Mouse (Mus musculus) spleen, adult 18-20 months (tissue): ENCODE data around the gene Kif5c.

Source experiments
- DNase-seq, 2 experiments: peaks; one replicate each; pipeline ENCODE4 v3.0.0; 2022; ENCODE audit warnings: mixed read lengths in 2 of 2

Kif5c gene

DNA sequence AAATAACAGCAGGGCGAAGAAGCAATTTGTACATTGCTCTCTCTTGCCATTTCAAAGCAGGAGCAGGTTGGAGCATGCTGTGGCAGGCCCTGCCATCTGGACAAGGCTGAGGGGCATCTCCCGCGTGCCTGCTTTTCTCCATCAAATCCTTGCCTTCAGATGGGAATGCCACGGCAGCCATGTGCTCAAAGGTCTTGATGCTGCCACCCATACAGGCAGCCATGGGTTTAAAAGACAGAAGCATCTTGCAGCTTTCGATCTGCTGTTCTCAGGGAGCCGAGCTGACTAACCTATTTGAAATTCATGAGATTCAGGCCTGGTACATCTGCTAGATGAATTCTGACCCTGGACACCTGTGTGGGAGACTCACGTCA lies 53.4 kb downstream of the Kif5c start:
- DNase-seq: no peak

DNA sequence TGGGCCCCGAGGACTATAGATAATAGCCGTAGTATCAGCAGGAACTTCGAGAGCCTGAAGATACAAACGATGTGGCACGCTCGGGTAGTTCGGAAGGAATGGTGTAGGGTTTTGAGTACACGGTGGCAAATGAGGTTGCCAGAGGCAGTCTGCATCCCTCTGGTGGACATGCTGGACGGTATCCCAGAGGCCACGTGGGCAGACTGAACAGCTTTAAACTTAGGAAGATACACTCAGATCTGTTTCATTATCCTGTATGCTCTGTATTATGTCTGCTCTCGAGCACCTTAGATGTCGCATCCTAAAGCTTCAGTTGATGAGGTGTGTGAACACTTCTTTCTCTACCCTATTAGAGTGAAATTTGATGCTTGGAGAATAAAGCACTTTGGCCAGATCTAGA lies 56.9 kb downstream of the Kif5c start:
- no peak for DNase-seq

DNA sequence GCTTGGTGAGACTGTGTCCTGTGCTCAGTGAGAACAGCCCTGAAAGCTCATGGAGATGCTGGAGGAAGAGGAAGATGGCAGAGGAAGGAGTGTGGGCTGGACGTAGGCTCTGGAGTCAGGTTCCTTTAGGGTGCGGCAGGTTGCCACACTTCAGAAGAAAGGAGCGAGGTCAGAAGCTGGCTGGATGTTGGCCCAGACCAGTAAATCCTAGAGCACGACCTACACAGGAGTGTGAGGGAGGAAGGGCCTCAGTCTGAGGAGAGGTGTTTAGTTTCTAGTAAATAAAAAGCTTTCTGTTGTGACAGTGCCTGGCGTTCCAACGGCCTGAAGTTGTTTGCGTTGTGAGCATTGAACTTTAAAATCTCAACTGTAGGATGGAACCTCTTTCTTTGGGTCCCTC lies 59.3 kb downstream of the Kif5c start:
- no peak for DNase-seq

DNA sequence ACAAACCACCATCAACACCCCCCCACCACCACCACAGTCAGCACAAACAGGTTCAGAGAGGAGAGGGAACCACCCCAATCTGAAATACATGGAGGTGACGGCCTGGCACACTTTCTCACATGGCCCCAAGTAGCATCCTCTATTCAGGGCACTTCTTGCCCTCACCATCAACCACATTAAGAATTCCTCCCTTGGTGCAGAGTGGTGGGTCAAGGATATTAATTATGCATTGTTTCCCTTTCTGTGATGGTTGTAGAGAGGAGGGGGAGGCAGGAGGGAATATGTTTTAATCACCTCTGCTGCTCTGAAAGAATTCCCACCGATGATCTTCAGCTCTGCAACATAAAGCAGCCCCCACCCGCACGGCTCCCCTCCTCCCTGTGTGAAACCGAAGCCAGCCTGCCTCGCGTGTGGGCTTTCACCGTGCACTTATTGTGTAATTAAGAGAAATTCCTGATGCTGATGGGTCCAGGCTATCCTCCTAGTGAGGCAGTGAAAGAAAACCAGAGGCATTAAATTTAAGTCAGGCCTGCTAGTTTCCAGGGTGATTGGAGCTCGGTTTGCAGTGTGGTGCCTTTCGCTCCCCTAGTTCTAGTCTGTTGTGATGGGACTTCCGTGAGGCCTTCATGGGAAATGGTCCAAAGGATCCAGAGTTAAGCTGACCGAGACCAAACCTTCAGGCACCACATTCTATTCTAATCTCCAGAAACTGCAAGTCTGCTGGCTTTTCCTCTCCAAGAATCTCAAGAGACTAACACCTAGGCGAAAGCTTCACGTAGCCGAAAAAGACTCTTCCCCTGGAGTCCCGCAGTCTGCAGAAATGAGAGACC lies 60.3 kb downstream of the Kif5c start:
- no peak for DNase-seq

DNA sequence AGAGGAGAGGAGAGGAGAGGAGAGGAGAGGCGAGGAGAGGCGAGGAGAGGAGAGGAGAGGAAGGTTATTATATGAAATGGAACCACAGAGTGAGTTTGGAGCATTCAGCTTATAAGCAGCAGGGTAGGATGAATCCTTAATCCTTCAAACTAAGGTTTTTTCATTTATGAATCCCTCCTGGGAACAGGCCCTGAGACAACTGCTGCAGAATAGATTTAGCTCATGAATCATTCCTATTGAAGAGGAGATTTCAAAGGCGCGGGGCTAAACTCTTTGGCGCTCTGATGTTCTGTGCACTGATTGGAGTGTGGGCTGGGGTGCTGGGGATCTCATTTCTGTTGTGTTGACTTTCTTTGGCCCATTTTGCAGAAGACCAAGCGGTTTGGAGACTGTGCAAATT lies 63.7 kb downstream of the Kif5c start:
- no peak for DNase-seq

DNA sequence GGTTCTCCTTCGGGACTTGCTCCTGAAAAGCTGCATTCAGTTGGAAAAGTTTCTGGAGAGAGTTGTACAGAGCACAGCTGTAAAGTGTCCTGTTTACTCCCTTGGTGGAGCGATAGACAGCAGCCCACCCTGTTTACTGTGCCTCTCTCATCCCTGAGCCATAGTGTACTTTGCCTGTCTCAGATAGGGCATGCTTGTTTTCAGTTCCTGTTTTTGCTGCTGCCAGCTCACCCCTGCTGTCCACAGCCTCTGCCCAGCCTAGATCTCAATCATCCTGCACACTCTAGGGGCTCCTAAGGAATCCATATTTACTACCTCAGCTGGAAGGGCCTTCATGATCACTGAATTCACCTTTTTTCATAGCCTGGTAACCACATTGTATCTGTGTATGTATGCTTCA lies 65.7 kb downstream of the Kif5c start:
- no peak for DNase-seq

DNA sequence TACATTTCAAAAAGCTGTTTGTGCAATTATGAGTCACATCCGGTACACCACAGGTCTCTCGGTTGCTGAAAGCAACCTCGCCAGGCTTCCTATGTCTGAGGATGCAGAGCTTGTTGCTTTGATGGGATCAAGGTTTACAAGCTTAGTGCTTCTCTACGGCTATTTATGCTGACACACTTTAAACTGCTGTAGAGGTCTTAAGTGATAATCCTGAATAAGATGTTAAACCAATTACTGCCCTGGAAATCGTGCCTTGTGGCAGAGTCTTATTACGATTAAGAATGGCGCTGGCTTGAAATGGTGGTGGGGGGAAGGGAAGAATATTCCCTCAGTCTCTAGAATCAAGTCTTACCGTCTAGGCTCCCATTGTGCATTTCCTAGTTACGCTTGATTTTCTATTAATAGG lies 71.3 kb downstream of the Kif5c start:
- no peak for DNase-seq

DNA sequence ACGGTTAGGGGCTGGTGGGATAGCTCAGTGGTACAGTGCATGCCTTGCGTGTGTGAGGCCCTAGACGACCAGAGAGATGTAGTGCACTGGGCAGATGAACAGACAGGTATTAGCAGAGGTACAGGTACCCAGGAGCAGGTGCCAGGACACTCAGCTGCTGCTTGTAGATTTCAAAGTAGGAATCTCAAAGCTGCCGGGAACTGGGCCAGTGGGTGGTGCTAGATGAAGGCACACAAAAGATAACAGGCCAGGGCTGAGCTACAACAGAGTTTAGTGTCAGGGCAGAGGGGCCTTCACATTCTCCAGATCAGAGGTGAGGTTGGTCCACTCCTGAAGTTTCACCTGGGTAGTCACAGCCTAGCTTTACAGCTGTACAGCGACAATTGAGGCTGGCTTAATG lies 72.3 kb downstream of the Kif5c start:
- DNase-seq: no peak

DNA sequence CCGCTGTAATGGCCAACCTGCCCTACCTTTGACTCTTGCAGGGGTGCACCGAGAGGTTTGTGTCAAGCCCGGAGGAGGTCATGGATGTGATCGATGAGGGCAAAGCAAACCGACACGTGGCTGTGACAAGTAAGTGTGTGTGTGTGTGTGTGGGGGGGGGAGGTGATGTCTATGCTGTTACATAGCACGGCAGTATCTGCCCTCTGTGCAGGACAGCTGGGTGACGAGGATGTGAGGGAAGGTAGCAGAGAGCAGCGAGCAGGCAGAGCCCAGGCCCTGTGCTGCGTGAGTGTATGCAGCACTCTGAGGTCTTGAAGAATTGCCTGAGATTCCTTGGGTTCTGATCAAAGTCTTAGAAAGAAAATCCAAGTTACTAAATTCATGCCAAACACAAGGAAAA lies 75.6 kb downstream of the Kif5c start:
- no peak for DNase-seq

DNA sequence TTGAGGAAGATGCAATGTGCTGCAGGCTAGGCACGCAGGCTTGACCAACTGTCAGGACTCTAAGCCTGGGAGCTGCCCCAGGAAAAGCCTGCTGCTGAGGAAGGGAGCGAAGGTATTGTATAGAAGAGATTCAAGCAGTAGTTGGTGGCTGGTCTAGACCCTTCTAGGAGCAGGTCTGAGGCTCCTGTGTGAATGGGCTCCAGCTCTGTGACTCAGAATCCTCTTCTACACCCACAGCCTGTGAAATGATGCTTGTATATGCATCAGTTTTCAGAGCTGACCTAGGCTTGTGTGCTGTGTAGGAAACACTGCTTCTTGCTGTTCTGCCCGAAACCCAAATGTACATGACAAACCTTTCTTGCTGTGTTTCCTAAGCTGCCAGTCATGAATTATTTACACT lies 76.4 kb downstream of the Kif5c start:
- no peak for DNase-seq

DNA sequence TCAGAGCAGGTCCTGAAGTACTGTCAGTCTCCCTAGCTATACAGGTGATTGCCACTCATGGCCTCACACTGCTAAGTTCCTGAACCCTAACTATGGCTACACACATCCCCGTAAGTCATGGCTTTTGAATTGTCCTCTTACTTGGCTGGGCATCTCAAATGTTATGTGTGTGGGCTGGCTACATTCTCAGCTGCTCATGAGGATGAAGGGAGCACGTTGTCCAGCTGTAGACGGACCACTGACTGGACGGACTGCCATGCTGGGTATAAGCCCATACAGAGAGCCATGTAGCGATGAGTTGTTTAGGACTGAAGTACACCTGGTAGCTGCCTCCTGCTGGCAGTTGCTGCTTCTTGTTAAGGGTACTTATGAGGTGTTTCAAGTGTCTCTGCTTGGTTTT lies 79.8 kb downstream of the Kif5c start:
- no peak for DNase-seq

DNA sequence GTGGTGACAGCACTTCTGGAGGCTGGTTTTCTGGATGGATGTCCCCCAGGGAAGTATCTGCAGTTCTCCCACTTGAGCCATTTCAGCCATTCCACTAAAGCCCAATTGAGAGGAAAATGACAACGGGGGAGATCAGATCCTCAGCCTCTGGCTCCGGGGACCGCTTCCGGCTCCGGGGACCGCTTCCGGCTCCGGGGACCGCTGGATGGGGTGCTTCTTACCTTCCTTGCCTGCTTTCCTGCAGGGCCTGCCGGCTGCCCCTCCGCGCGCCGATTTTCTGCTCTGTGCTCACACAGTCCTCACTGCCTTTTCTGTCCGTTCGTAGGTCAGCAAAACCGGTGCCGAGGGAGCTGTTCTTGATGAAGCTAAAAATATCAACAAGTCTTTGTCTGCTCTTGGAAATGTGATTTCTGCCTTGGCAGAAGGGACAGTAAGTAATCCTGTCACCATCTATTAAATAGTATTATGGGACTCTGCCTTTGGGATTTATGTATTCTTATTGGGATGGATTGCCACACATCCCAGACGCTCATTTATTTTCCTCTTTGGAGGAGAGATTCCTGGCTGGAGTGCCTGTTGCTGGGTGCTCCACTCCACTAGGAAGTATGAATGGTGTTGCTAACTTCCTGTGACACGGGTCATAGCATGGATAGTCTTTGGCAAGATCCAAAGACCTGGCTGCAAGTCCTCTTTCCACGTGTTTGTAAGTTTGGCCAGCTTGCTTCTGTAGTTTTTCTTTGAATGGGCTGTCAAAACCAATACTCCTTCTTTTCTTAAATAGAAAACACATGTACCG lies 81.3 kb downstream of the Kif5c start:
- no peak for DNase-seq

DNA sequence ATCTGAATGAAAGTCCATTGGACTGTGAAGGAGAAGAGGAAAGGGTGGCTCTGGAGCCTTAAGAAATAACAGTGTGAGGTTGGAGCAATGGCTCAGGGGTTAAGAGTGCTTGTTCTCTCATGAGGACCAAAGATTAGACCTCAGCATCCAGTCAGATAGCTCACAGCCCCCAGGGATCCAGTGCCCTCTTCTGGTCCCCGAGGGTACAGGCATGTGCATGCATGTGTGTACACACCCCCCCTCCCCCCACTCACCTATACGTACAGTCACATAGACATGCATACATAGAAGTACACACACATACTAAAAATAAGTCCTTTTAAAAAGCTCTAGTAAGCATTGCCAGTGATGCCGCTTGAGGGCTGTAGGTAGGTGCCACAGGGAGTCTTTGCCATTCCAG lies 91.1 kb downstream of the Kif5c start:
- DNase-seq: no peak

DNA sequence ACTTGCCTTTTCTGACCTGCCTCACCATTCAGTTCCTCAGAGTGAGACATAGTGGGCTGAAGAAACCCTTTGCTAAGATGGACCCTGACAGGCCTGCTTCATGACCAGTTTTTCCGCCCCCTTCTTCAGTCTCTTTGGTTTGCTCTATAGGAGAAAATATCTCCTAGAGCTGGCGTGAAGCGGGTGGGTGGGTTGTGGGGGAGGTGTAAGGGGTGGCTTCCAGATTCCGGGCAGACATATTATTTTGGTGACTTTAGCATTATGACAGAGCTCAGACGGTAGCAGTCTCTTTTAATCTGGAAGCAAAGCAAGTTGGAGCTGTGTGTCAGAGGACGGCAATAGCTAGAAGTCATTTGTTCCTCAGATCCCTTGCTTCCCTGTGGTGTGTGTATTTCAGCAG lies 92.6 kb downstream of the Kif5c start:
- no peak for DNase-seq

DNA sequence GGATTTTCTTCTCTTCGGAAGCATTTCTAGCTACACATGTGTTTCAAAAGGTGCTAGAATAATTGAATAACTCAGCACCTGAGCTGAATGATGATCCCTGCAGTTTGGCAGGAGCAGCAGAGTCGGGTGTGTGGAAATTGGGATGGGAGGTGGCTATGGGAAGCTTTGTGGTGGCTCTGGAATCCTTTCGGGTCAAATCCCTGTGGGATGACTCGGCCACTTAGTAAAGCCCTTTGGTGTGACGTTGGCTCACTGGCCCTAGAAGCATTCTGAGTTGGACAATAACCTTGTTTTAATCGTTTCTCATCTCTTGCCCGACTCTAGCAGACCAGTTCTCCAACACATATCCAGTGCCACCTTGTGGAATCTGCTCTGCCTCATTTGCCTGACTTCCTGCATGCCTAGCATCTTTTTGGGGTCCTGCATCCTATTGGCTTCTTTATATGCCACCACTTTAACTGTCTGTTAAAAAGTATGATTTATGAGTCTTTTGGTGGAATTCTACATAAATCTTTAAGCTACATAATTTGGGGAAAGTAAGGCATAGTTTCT lies 93.3 kb downstream of the Kif5c start:
- DNase-seq: no peak

DNA sequence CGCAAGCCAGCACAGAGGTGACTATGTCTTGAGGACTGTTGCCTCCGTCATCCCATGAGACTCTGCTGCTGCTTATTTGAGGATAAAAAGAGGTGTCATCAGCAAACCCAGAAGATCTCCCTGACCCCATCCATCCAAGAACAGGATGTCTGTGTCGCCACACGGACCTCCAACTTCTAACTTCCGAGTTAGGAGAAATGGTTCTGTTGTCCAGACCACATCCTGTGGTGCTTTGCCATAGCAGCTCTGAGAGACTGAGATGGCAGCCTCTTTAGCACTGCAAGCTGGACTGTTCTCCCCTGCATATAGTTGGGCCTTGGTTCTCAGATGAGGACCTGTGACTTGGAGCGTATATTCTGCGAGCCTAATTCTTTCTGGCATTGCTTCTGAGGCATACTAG lies 97.4 kb downstream of the Kif5c start:
- no peak for DNase-seq

DNA sequence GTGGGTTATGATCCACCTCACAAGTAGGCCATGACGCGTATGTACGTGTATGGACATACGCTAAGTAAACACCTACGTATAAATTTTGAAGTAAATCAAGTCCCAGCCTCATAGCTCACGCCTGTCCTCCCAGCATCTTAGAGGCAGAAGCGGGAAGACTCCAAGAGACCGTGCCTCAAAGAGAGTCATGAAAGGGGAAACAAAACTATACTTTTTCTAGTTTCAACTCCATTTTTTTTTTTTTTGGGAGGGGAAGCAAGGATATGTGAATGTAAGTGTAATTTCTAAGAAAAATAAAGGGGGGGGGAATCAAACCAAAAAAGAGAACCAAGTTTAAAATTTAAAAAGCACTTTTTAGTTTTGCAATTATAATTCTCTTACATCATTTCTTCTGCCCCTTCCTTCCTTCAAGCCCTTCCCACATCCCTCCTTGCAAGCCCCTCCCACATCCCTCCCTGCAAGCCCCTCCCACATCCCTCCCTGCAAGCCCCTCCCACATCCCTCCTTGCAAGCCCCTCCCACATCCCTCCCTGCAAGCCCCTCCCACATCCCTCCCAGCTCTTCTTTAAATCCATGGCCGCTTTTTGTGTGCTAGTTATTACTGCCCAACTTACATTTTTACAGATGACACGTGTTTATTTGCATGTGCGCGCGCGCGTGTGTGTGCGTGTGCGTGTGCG lies 98.5 kb downstream of the Kif5c start:
- DNase-seq: no peak

DNA sequence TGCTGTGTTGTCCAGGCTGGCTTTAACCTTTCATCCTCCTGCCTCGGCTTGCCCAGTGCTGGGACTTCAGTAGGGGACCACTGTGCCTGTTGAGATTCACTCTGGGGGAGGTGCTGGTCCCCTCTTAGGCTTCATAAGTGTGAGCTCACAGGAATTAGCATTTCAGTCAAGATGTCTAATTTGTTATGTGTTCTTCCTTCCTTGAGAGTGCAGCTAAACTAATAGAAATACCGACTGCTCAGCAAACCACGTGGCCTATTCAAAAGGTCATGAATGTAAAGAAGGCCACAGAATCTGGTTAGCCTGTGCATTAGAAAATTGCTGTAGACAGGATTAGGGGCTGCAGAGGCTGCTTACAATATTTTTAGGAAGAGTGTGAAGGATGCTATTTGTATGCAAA lies 99.4 kb downstream of the Kif5c start:
- DNase-seq: no peak

DNA sequence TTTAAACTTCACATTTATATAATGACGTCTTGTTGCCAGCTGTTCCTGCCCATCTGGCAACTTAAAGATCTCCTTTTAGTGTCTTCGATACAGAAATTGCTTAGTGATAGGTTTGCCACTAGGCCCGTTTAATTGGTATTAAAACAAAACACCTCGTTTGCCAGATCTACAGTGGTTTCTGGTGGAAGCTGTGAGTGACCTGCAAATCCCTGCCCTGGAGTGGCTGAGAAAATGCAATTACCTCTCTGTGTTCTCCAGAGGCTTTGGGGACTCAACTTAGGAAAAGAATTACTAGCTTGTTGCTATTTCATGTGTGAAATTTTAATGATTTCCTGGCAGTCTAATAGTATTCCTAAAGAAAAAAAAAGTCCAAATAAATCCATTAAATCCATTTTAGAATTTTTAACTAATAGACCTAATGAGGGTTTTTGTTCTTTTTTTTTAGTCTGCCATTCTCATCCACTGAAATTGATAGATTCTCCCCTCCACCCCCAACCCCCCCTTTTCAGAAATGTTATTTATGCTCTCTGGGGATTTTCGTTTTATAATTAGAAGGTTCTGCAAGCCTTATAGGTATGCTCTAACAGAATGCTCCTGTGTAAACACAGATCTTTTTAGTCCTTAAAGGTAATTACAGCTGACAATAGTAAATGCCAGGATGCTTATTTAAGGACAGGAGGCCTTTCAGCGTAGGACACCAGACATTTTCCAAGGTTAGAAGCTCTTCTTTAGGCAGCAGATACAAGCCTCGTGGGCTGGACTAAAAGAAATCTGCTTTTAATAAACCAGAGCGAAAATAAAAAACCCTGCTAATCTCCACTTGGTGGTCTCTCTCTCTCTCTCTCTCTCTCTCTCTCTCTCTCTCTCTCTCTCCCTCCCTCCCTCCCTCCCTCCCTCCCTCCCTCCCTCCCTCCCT lies 100.1 kb downstream of the Kif5c start:
- no peak for DNase-seq

DNA sequence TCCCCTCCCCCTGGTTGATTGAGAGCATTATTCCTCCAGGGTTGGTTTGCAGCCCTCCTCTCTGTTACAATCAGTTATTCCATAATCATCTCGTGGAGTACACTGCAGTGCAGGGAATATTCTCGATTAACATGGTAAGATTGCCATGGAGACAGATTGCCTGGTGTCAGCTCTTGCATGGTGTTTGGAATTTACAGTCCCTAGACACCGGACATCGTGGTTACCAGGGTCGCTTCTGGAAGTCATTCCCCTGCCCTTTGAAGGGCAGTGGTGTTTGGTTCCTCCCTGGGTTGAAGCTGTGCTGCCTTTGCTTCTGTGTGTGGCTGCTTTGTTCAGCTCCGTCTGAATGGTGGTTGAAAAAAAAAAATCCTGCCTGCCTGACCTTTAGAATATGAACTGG lies 100.8 kb downstream of the Kif5c start:
- no peak for DNase-seq

DNA sequence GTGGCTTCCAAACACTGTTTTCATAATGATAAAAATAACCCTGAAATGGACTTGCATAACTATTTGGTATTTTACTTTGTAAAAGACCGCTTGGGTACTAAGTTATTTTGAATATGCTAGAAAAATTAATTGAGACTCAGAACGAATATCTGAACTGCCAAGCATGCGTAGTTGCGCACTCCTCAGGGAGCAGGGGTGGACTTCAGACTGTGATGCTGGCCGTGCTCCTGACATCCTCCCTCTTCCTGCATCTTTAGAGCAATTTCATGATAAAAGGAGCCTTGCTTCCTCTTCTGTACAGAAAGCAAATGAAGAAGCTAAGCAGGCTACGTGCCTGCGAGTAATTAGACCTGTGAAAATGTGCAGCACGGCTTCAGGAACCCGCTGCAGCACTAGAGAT lies 101.2 kb downstream of the Kif5c start:
- no peak for DNase-seq

DNA sequence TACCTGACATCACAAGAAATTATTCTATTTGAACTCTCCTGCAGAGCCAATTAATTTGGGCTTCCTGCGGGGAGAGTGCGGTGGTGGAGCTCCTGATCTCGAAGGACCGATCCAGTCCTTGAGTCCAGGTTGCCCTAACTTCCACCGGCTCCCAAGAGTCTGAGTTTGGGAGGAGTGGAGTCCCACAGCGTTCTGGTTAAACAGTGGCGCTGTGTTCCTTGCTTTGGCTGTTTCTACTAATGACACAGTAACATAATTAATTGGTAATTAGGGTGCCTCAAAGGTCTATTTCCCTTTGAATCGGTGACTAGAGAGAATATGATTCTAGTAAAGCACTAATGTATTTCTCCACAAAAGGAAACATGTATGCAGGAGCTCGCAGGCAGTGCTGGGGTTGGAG lies 103.2 kb downstream of the Kif5c start:
- no peak for DNase-seq

DNA sequence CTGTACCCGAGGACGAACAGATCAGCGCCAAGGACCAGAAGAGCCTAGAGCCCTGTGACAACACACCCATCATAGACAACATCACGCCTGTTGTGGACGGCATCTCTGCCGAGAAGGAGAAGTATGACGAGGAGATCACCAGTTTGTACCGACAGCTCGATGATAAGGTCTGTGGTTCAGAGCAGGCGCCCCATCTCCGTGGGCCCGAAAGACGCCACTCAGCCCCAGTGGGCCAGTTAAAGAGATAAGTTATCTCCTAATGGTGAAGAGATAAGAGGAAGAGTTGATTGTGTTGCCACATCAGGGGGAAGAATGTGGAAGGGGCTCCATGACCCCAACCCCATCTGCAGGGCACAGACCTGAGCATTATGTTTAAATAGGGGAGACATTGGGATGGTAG lies 103.9 kb downstream of the Kif5c start:
- DNase-seq: no peak
